Mouse (Mus musculus) heart, postnatal 14 days (tissue): ENCODE measurements around the gene Gcnt3. TPM values are rescaled to one million over a fixed set of nuclear protein-coding genes. Genes with fewer than 3 reads are reported as not detected.
A peak's percentile ranks its signal among the peaks of the same experiment; 100 is the strongest.

Experiments
- DNase-seq, 2 experiments: peaks; one replicate each; pipeline ENCODE4 v3.0.0; 2021 to 2022
- intact Hi-C: fragments of 180-260 bp; cut with DNase I; formaldehyde crosslinking; loops from one replicate; pipeline ENCODE4 v1.15.1; 2025
- total RNA-seq, 2 experiments: library from RNA; stranded (reverse); gene quantifications; 2 replicates each; pipeline ENCODE4 v1.2.3; 2021

Gcnt3 gene
- total RNA-seq, 2 experiments from 2014 or later, result not detected

DNA sequence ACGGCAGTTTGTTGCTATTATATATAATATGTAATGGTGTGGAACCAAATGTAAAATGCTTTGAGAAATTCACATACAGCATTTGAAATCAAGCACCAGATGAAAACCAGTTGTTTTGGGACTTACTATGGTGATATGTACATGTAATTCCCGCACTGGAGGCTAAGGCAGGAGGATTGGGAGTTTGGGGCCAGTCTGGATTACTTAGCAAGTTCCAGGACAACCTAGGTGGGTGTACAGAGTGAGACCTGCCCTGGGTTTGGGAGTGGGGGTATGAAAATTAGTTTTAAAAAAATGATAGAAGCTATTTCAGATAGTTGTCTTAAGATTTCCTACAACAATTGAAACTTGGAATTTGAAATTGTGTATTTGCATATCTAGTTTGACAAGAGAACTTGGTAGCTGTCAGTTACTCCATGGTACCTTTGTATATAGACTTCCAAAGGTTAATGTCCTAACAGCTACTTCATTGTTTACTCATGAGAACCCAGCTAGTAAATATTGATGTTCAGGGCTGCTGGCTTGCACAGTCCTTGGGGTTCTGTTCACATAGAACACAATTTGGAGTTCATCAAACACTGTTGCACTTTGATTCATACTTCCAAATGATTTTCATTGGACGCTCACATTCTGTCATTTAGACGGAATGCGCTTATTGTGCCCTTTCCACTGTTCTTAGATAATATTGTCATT, 27.0 kb downstream of the Gcnt3 start:
- intact Hi-C loops, result no loop called here
- no peak for DNase-seq

DNA sequence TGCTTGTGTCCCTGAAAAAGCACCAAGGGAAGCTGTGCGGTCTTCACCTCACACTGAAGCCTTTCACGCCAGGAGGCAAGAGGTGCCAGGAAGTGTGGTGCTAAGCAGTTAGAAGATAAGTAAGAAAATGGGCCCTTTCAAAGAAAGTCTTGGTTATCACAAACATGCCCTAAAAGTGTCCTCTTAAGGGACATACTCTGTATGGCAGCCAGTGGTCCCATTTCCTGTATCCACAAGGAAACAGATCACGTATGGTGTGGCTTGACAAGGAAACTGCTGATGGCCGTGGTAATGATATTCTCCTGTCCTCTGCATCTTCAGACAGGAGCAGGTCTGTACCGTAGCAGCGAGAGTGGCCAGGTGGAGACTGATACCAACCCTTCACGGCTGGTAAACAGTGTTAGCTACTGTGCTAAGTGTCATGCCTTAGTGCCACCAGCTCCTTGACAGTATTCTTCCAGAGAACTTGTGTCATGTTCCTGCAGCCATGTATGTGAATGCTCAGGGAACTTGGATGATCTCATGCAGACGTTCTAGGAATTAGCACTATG, 28.1 kb downstream of the Gcnt3 start:
- intact Hi-C loops, result no loop called here

DNA sequence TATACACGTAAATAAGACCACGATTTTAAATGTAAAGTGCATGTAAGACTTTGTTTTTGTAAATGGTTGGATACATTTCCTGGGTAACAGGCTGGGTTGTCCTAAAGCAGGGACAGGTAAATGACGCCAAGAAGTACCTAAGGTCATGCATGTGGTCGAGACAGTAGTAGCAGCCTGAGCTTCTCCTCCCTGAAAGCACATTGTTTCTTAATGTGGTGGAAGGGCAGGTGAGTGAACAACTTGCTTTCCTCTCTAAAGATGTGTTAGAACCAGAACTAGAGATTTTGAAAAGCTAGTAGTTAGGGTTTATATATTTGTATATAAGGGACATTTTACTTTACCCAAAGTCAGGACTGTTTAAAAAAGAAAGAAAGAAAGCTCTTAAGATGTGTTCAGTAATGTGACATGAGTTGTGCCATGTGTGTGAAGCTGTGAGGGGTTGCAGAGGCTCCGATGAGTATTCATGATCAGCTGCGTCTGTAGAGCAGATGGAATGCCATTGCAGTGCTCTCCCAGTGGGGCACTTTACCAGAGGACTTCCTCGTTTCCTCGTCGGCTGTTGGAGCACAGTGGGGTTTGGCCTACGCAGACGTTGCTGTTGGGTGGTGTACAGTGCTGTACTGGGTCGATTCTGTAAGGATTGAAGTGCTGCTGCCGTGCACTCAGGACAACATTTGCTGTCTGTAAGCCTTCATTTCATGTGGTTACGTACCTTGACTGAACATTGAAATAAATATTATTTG, 30.2 kb downstream of the Gcnt3 start:
- intact Hi-C loops, result no loop called here

More for the DNA sequence above, 28.1 kb downstream of the Gcnt3 start:
- DNase-seq, result no peak

DNA sequence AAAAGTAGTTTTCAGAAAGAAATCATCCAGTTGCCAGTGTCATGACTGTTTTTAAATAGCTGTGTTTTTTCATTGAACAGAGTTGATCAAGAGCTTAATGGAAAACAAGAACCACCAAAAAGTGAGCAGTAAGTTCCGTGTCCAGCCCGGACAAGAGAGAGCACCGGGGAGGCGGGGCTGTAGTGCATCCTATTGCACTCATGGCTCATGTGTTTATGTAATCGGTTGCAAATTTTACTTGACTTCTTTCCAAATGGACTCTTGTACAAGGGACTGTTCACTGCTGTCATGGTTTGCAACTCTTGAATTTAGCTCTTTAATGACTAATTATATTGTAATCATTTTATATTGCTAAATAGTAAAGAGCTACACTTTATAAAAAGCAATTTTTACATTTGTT, 30.9 kb downstream of the Gcnt3 start:
- intact Hi-C loops, result no loop called here
- DNase-seq, result no peak

More for the DNA sequence above, 30.2 kb downstream of the Gcnt3 start:
- DNase-seq, result no peak

DNA sequence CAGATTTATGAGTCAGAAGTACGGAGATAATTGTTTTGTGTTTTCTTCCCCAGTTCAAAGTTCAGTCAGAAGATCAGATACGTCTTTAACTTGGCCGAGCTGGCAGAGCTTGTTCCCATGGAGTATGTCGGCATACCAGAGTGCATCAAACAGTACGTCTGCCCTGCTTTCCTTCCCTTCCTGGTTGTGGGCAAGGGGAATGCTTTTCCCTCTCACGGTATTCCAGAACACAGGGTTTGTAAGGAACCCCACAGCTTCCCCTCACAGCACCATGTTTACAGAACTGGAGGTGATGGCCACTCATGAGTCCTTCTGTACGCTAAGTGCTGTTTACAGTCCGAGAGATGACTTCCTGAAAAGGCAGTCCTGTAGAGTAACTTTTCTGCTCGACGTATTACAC, 34.4 kb downstream of the Gcnt3 start:
- intact Hi-C loops, result no loop called here
- no peak for DNase-seq

DNA sequence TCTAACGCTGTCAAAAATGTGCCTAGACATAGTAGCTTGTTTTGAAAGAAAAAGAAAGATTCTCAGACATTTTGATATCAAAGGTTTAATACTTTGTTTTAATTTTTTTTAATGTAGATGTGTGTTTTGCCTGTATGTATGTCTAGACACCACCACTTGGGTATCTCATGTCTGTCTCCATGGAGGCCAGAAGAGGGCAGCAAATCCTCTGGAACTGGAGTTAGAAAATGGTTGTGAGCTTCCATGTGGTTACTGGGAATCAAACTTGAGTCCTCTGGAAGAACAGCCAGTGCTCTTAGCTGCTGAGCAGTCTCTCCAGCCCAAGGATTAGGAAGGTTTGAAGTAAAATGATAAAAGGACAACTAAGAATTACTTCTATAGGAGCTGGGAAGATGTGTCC, 38.6 kb downstream of the Gcnt3 start:
- no peak for DNase-seq
- intact Hi-C loops, result no loop called here

DNA sequence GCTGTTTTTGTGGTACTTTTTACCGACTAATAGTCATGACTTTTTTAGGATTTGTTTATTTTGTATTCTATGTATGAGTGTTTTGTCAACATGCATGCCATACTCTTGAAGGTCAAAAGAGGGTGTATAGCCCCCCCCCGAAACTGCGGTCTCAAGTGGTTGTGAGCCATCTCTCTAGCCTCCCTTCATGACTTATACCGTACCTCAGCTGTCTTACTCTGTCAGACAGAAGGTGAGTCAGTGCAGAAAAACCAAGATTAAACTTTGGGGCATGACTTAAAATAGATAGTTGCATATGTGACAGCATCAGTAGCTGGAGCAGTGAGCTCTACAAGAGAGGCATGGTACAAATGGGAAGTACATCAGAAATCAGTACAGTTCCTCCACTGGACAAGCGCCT, 43.3 kb downstream of the Gcnt3 start:
- DNase-seq, result no peak
- intact Hi-C loops, result no loop called here

DNA sequence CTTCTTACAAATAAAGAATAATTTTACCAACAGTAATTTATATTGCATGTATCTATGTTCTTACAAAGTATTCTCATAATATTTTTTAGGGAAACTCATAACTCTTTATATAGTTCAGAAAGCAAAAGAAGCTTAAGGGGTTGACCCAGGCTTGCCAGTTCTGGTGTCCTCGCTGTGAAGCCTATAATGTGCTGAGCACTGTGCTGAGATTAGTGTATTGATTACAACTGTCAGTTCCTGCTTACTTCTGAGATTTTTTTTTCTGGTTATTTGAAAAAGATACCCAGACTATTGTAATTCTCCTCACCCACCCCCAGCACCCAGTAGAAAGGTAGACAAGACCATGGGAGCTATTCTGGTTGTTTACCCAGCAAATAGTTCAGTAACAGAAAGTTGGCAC, 44.4 kb downstream of the Gcnt3 start:
- DNase-seq, result no peak
- intact Hi-C loops, result no loop called here

DNA sequence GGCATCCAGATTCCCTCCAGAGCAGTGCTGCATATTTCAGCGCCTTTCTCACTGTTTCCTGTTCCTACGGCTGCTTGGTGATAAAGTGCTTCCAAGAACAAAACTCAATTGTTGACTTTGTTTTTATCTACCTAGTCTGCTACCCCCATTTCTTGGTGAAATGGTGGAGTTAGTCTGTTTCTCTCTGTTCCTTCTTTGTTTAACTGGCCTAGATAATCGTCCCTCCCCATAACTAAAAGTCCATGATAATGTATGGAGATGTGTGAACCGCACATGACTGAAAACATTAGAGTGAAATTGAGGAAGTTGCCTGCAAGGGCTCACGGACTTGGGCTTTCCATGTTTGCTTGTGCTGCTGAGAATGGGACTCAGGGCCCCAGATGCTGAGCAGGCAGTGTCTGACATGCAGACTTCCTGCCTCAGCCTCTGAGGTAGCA, 45.0 kb downstream of the Gcnt3 start:
- intact Hi-C loops, result no loop called here
- DNase-seq, result no peak

DNA sequence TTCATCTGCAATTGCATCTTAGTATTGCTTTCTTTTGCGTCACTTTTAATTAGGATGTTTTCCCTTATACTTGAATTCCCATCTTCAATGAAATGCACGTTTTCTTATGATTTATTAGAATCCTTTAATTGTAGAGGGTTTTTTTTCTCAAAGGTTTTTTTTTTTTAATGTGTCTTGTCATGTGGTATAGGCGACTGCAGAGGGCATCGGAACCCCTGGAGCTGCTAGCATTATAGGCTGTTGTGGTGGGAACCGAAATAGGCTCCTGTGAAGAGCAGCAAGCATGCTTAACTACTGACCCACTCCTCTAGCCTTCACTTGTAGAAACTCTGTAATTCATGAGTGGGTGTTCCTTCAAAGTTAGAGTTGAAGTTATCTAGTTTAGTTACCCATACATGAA, 47.5 kb downstream of the Gcnt3 start:
- intact Hi-C loops, result no loop called here
- no peak for DNase-seq

DNA sequence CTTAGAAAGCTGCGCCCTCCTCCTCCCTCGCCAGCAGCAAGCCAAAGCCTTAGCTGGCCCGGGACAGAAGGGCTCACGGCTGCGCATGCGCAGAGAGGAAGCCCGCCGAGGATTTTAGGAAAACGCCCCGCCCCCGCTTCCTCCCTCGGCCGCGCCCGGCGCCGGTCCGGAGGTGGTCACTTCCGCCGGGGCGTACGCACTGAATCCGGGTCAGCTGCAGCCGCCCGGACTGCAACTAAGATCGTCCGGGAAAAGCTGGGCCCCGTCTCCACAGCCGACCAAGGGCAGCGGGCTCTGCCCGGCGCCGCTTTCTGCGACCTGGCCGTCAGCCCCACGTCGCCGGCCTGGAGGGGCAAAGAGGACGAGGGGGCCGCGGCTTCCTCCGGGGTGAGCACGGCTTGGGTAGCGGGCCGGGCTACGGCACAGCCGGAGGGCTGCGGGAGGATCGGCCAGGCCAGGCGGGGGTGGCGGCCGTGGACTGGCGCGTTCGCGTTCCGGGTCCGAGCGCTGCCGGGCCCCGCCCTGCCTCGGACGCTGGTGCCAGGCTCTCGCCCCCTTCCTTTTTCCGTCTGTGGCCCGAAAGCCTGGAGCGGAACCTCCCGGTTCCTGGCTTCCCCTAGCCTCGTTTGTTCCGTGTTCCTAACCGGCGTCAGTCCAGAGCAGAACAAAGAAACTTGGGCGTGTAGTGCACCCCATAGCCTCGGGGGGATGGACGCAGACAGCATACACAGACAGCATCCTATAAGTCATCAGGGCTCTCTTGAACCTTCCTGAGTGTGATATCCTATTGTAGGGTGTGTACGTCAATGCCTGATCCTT, 48.4 kb downstream of the Gcnt3 start, which contains the start of gene Bnip2:
Gene Bnip2 (plus strand): TSS at position 164 of the 819 bp plus-strand sequence.
- DNase-seq, result peak; percentile 99
- intact Hi-C loops, result loop anchor here (5.0 kb wide), 1 partner anchor 482 kb away; no protein-coding TSS in a partner anchor

DNA sequence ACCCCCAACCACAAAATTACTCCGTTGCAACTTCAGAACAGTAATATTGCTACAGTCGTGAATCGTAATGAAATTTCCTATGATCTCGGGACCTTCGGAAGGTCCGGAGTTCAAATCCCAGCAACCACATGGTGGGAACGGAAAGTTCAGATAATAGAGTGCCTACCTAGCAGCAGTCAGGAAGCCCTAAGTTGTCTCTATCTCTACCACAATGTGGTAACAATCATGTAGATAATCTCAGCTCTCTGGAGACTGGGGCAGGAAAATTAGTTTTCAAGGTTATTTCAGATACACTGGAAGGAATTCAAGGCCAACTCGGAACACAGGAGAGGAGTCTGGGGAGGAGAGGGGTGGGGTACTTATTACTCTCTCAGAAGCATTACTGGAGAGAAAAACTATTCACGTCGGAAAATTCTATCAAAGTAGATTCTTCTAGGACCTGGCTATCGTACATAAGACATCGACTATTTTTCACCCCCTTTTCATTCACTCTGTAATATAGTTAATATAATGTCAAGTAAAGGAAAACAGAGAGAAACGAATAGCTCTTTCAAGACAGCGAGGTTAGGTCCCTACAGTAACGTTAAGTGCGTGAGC, 49.1 kb downstream of the Gcnt3 start:
- intact Hi-C loops, result loop anchor here (5.0 kb wide), 1 partner anchor 482 kb away; no protein-coding TSS in a partner anchor
- DNase-seq, result no peak

DNA sequence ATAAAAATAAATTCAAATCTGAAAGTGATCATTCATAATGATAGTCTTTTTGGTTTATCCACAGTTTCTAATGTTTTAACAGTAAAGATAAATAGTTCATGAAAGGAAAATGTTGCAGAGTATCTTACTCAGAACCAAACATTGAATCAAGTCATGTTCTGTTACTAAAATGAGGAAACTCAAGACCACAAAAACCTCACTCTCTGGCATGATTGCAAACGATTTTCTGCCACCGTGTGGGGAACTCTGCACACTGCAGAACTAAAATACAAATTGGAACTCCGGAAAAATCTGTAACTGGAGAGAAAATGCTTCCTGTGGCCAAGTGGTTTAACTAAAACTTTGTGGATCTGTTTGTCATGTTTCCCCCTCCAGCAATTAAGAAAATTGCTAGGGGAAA, 50.3 kb downstream of the Gcnt3 start:
- intact Hi-C loops, result loop anchor here (1.0 to 5.0 kb wide), 3 partner anchors 38 to 480 kb away; no protein-coding TSS in a partner anchor
- peak; percentile 59 to 69 for DNase-seq

DNA sequence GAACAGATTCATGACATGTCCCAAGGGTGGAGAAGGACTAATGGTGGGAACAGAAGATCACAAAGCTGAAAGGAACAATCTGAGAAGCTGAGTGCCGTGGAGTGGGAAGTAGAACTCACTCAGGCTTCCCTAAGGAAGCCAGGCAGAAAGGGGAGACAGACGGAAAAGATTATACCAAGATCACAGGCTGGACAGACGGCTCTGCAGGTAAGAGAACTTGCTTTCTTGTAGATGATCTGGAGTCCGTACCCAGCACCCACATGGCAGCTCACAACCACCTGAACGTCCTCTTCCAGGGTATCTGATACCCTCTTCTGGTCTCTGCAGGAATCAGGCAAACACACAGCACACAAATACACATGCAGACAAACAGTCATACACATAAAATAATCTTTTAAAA, 51.3 kb downstream of the Gcnt3 start:
- intact Hi-C loops, result loop anchor here (2.0 to 5.0 kb wide), 2 partner anchors 362 to 479 kb away; no protein-coding TSS in a partner anchor
- no peak for DNase-seq

DNA sequence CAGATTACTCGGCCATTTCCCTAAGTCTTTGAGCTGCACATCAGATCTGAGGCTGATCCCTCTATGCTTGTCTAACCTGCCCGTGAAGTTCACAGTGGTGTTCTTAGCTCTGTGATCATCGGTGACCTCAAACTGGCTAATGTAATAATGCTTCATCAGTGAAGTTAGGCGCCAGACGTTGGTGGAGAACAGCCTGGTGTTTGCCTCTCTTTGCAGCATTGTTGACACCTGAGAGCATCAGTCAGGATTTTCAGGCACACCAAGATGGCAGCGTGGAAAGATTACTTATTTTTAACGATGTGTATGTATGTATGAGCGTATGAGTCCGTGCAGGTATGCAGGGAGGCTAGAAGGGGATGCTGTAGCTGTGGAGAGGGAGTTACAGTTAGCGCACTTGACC, 51.8 kb downstream of the Gcnt3 start:
- intact Hi-C loops, result loop anchor here (2.0 to 5.0 kb wide), 2 partner anchors 361 to 479 kb away; no protein-coding TSS in a partner anchor
- no peak for DNase-seq

DNA sequence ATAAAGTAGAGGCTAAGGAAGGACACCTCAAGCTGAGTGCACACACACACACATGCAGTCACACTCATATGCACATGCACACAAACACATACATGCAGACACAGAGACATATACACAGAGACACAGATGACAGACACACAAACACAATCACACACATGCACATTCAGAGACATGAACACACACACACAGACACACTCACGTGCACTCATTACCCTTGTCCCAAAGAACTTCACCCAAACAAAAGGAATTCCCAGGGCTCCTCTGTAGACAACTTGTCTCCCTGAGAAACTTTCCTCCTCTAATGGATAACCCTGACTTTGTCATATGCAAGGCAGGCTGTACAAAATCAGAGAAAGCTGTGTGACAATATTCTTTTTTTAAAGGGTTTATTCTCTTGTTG, 52.4 kb downstream of the Gcnt3 start:
- intact Hi-C loops, result loop anchor here (5.0 kb wide), 1 partner anchor 478 kb away; no protein-coding TSS in a partner anchor

More for the DNA sequence above, 52.4 kb downstream of the Gcnt3 start:
- no peak for DNase-seq
